Mouse (Mus musculus) brown adipose tissue, adult 24 weeks (tissue): ENCODE results near the gene Plac9a. TPM values are rescaled to one million over a fixed set of nuclear protein-coding genes. Genes with fewer than 3 reads are reported as not detected.

ENCODE experiments used
- polyA plus RNA-seq: library from polyadenylated mRNA; stranded (reverse); fragments of >200 nt; gene quantifications from 2 replicates; pipeline ENCODE4 v1.2.4, GENCODE M21; 2012; ENCODE audit not compliant: missing spikeins, insufficient read depth, insufficient read length

Gene Plac9a
- polyA plus RNA-seq, 1 experiment, result 6.4 TPM

Other genes with a start within 250 kb of the Plac9a start
- 67.7 and 79.0 TPM in 2 replicates for gene Ppif, start 208.9 kb downstream of the Plac9a start, polyA plus RNA-seq
- gene Zcchc24, start 134.1 kb downstream of the Plac9a start, polyA plus RNA-seq, result 29.0 and 42.1 TPM in 2 replicates
- 33.6 and 35.3 TPM in 2 replicates for gene Anxa11, start 60.9 kb downstream of the Plac9a start, polyA plus RNA-seq
- gene Tmem254a, start 24.6 kb upstream of the Plac9a start, polyA plus RNA-seq, result 3.9 and 4.5 TPM in 2 replicates
- not detected in 2 replicates for gene Cphx1, start 35.2 kb upstream of the Plac9a start, polyA plus RNA-seq
- gene Duxbl1, start 75.5 kb upstream of the Plac9a start, polyA plus RNA-seq, result not detected in 2 replicates
- 12.8 and 46.7 TPM in 2 replicates for gene Gm9780, start 139.6 kb upstream of the Plac9a start, polyA plus RNA-seq
- gene Tmem254c, start 164.3 kb upstream of the Plac9a start, polyA plus RNA-seq, result not detected in 2 replicates
- not detected in 2 replicates for gene Cphx2, start 178.4 kb upstream of the Plac9a start, polyA plus RNA-seq
- not detected in 2 replicates for gene Cphx3, start 179.2 kb upstream of the Plac9a start, polyA plus RNA-seq
- gene Duxbl2, start 215.2 kb upstream of the Plac9a start, polyA plus RNA-seq, result not detected in 2 replicates